Mouse (Mus musculus) liver, adult 10 weeks (tissue): ENCODE measurements around the gene Mycl. TPM values are rescaled to one million over a fixed set of nuclear protein-coding genes. Genes with fewer than 3 reads are reported as not detected.

Experiments used
- polyA plus RNA-seq: library from polyadenylated mRNA; stranded (reverse); fragments of 350-450 nt; fragmentation: Illumina TruSeq; extraction: RNeasy Lipid Tissue Mini Kit (QIAGEN cat#74804); gene quantifications from one replicate; pipeline ENCODE4 v1.2.3, GENCODE M21; 2014; ENCODE audit warnings: low read depth, low replicate concordance

The Mycl gene
- polyA plus RNA-seq: 1.5 TPM

DNA sequence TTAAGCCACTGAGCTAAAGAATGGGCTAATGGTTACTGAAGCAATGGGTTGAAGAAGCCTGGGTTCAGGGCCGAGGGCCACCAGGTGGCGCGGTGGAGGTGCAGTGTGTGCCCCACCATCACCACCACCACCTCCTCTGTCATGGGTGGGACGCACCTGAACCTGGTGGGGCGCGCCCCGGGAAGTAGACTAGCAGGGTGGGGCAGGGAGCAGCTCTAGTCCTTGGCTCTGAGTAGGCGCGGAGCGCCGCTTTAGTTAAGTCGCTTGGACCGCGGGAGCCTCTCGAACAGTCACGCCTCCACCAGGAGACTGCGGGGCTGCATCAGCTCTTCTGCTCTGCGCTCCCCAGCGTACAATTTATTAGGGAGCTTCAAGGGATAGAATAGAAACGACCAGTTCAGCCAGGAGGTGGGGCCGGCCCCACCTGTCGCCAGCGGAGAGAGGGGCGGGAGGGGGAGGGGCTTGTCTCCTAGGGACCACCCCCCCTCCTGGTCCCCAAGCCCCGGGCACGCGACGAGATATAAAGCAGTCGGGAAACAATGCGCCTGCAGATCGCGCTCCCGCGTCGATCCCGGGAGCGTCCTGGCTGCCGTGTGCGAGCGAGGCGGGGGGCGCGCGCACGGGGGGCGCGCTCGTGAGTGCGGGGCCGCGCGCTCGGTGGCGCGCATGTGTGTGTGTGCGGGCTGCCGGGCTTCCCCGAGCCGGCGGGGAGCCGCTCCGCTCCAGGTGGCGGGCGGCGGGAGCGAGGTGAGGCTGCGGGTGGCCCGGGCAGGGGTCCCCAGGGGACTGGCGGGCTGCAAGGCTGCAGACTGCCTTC lies at the start of gene Mycl:
TSS of gene Mycl (plus strand) at position 249 of the 817 bp plus-strand sequence.

DNA sequence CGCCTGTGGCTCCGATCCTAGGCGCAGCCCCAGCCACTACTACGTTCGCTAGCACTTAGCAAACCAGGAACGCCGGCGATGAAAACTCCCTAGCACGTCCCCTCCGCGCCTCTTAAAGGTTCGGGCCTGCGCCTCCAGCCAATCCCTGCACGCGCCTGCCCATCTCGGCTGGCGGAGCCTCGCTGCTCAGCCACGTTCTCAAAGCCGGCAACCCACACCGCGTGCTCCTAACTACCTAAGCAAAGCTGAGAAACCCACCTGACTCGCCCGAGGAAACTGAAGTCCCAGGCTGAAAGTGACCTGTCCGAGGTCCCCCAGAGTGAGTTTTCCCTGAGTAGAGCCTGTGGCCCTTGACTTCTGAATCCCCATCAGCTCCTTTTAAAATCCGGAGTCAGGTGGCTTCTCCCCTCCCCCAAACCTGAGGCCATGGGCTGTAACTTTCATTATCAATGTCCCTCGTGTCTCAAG lies 34.3 kb upstream of the Mycl start, which contains the start of gene Mfsd2a:
TSS of gene Mfsd2a (minus strand) at position 89 of the 468 bp plus-strand sequence.

DNA sequence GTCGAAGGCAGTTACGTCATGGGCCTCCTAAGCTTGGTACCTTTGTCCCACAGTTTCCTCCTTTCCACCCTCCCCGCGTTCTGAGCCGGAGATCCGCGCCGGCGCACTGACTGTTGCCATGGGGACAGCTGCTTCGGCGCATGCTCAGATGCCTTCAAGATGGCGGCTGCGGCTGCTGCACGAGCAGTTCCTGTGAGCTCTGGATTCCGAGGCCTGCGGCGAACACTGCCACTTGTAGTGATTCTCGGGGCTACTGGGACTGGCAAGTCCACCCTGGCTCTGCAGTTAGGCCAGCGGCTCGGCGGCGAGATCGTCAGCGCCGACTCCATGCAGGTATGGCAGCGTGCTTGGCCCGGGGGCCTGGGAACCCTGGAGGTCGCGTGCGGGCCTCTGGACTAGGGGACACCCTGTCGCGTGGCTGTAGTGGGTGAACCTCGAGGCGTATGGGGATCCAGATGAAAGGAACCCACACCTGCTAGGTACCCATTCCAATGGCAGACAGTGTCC lies 21.1 kb downstream of the Mycl start, which contains the start of gene Trit1:
TSS of gene Trit1 (plus strand) at position 147 of the 507 bp plus-strand sequence.

Other genes starting within 250 kb of the Mycl start
- gene Ppt1, start 159.4 kb upstream of the Mycl start, polyA plus RNA-seq: 60.1 TPM
- 35.4 TPM for gene Cap1, start 109.6 kb upstream of the Mycl start, polyA plus RNA-seq
- gene Mfsd2a, start 34.5 kb upstream of the Mycl start, polyA plus RNA-seq: 6.0 TPM
- 13.7 TPM for gene Trit1, start 20.9 kb downstream of the Mycl start, polyA plus RNA-seq
- not detected for gene Bmp8b, start 109.5 kb downstream of the Mycl start, polyA plus RNA-seq
- gene Oxct2b, start 120.6 kb downstream of the Mycl start, polyA plus RNA-seq: not detected
- gene Ppie, start 144.3 kb downstream of the Mycl start, polyA plus RNA-seq: 9.0 TPM
- not detected for gene Hpcal4, start 187.6 kb downstream of the Mycl start, polyA plus RNA-seq
- not detected for gene Nt5c1a, start 205.9 kb downstream of the Mycl start, polyA plus RNA-seq
- gene Heyl, start 237.9 kb downstream of the Mycl start, polyA plus RNA-seq: 0.24 TPM